Mouse (Mus musculus) heart, adult 9 months (tissue): ENCODE measurements around the gene Nelfb.
"Not testable (repeated sequence)": the region's sequence is repeated elsewhere in the genome, so short reads cannot be mapped to it uniquely, and the experiment has no call there.

Experiments
- DNase-seq, 2 experiments: peaks; one replicate each; pipeline ENCODE4 v3.0.0; 2022; ENCODE audit warnings: low spot score in 2 of 2

The Nelfb gene

DNA sequence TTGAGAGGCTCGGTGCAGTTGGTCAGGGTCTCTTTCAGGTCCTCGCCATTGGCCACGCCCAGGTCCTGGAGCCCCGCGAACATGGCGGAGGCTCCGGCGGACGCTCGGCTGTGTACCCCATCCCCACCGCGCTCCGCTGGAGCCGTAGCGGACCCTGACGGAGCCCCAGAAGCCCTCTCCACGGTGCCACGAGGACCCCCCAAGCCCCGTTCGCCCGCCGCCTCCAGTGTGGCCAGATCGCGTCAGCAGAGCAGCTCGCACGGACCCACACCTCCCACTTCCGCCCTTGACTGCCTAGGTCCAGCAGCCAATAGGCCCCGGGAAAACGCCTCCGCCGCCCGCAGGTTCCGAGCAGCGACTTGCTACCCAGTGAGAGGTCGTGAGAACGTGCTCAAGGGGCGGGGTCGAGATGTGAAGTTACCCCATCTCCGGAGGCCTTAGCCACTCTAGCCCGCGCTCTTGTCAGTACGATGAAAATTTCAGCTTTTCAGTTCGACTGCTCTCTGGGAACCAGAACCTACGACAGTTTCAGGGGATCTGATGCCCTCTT, at the start of gene Nelfb:
Nelfb (minus strand) TSS at position 369 of the 550 bp plus-strand sequence.
- DNase-seq: peak; percentile 91 to 92

DNA sequence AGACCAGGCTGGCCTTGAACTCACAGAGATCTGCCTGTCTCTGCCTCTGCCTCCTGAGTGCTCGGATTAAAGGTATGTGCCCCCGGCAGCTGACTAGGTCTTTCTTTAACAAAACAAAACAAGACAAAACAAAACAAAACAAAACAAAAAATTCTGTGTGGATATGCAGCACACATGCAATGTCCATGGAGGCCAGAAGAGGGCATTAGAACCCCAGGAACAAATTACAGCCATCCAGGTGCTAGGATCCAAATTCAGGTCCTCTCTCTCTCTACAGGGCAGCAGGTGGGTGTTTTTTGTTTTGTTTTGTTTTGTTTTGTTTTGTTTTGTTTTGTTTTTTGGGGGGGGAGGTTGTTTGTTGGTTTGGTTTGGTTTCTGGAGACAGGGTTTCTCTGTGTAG, 47.6 kb upstream of the Nelfb start:
- DNase-seq: no peak

GRCm38 (mm10) chr2:25257250-25257649, 46.0 kb upstream of the Nelfb start:
- not testable (repeated sequence) for DNase-seq

DNA sequence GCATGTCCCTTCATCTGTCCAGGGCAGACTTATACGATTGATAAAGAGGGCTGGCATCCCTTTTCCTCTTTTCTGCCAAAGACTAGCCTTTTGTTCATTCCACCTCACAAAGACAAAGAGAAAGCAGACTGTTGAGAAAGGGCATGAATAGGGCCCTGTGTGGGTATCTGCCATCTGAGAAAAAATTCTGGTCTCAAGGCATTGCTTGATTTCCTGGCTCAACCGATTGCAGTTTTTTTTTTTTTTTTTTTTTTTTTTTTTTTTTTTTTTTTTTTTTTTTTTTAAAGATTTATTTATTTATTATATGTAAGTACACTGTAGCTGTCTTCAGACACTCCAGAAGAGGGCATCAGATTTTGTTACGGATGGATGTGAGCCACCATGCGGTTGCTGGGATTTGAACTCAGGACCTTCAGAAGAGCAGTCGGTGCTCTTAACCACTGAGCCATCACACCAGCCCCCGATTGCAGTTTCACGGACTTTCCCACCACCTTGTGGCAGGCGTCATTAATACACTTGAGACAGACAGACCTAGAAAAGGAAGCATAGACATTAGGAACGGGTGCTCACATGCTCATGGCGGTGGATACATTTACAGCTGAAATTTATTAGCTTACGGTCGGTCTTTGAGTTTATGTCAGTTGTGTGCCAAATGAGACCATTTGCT, 45.3 kb upstream of the Nelfb start:
- not testable (repeated sequence) for DNase-seq

DNA sequence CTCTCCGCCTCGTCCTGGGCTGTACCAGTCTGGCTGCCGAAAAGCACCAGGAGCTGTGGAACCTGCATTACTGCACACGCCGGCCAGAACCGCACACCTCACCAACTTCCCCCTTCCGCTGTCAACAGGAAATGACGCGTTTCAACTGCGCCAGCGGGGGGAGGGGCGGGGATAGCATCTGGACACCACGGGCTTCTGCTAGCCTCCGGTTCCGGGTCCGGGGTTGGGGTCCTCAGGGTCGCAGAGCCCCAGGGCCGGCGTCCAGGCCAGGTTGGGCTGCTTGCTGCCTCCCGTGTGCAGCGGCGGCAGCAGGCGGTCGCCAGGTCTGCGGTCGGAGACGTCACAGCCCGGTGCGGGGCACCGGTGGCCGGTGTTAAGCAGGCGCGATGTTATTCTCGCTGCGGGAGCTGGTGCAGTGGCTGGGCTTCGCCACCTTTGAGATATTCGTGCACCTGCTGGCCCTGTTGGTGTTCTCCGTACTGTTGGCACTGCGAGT, 44.0 kb upstream of the Nelfb start, which contains the start of gene Tmem203:
Tmem203 (plus strand) TSS at position 156 of the 496 bp plus-strand sequence.
- DNase-seq: peak; percentile 82 to 85

GRCm38 (mm10) chr2:25252331-25252730, 41.0 kb upstream of the Nelfb start:
- DNase-seq: no peak

DNA sequence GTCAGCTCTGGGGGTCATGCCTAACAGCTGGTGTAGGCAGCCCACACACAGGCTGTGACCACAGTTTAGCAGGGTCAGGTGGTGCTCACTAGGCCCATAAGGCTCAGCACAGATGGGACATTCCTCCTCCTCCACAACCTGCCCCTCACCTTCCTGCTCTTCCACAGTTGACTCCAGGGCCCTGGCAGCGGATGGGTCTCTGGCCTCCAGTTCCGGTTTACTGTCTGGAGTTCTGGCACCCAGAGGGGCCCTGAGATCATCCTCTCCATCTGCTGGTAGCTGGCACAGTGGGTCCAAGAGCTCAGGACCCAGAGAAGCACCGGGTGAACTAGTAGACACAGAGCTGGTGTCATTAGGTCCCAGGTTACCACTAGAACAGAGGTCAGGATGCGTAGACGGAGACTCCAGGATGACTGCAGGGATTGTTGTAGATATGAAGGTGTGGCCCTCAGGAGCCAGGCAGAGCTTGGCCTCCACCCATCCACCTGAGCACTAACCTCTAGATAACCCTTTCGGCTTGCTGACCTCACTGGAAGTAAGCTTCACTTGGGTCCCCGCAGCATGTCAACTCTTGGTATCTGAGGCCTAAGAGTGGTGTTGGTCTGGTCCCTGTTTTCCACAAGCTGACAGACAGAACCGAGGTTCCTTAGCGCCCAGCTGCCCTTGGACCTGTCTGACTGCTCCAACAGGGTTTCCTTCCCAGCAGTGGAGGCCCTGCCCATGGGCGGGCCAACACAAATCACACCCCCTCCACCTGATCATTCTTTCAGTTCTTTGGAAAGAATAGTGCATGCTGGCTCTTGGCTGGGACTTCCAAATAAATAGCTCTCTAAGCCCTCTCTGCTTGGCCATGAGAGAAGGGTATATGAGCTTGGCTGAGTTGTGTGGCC, 35.1 kb upstream of the Nelfb start, which contains the start of gene AL732309.1:
AL732309.1 (minus strand) TSS at position 681 of the 890 bp plus-strand sequence.
- no peak for DNase-seq

GRCm38 (mm10) chr2:25244144-25244543, 32.9 kb upstream of the Nelfb start:
- no peak for DNase-seq

- no peak for DNase-seq
These were observed 32.1 kb upstream of the Nelfb start for GRCm38 (mm10) chr2:25243342-25243741.

DNA sequence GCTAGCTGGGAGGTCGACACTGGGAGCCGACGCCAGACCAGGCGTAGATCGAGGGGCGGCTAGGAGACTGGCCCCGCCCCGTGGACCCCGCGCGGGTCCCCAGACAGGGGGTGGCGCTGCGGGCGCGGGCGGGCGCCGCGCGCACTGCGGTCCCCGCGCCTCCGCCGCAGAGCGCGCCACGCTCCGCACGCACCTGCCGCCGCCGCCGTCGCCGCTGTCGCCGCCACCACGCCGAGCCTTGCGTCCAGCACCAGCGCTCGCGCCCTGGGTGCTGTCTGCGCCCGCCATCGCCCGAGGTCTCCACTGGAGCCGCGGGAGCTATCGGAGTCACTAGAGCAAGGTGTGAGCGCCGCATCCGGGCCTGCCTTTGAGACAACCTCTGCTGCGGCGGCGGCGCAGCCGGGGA, 30.8 kb upstream of the Nelfb start, which contains the start of the genes Rnf208 and Cysrt1:
Rnf208 (plus strand) TSS at position 155 of the 406 bp plus-strand sequence.
Cysrt1 (minus strand) TSS at position 352 of the 406 bp plus-strand sequence.
- no peak for DNase-seq

DNA sequence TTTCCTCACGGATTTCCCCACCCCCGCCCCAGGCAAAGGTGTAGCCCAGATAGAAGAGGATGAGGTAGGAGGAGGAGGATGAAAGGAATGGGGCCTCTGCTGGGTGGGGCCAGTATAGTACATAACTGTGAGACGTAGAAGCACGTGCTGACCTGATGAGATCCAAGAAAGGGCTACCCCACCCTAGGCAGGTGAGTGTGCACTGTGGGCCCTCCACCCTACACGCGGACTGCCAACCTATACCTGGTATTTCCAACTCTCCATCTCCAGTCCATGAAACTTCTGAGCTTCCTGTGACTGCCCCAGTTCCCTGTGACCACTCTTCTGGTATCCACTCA, 30.1 kb upstream of the Nelfb start:
- DNase-seq: no peak

GRCm38 (mm10) chr2:25240723-25241437, 29.6 kb upstream of the Nelfb start:
- DNase-seq: peak; percentile 57 to 60

- no peak for DNase-seq
These were observed 29.0 kb upstream of the Nelfb start for GRCm38 (mm10) chr2:25240310-25240709.

DNA sequence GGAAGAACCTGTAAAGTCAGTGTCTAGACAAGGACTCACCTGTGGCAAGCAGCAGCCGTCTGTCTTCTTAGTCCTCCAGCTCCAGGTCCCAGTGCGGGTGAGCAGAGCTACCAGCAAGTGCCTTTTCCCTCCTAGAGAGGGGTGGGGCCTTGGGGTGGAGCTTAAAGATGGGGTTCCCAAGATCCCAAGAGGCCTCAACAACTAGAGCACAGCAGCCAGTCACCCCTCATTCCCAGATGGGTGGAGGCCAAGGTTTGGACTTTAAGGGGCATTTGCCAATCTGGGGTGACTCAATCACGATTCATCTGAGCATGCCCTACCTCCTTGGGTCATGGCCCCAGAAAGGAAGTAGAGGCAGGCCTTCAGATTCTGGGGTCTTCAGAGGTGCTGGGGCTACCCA, 28.5 kb upstream of the Nelfb start:
- DNase-seq: no peak

- no peak for DNase-seq
These were observed 26.8 kb upstream of the Nelfb start for GRCm38 (mm10) chr2:25238106-25238505.

GRCm38 (mm10) chr2:25237522-25237921, 26.2 kb upstream of the Nelfb start:
- no peak for DNase-seq

- no peak for DNase-seq
These were observed 25.3 kb upstream of the Nelfb start, which contains the start of gene Rnf224 for GRCm38 (mm10) chr2:25236614-25237013. Rnf224 (minus strand) TSS chr2:25236787.

- DNase-seq: no peak
These were observed 23.4 kb upstream of the Nelfb start for GRCm38 (mm10) chr2:25234551-25235220.

- DNase-seq: no peak
These were observed 22.8 kb upstream of the Nelfb start, which contains the start of gene Slc34a3 for GRCm38 (mm10) chr2:25234050-25234449. Slc34a3 (minus strand) TSS chr2:25234364.

GRCm38 (mm10) chr2:25233421-25233820, 22.1 kb upstream of the Nelfb start:
- no peak for DNase-seq

GRCm38 (mm10) chr2:25231038-25231437, 19.7 kb upstream of the Nelfb start:
- no peak for DNase-seq
